Mouse (Mus musculus): ENCODE data around the gene Gm20075.
"Not testable (repeated sequence)": the region's sequence is repeated elsewhere in the genome, so short reads cannot be mapped to it uniquely, and the experiment has no call there.

Gm20075 gene

DNA sequence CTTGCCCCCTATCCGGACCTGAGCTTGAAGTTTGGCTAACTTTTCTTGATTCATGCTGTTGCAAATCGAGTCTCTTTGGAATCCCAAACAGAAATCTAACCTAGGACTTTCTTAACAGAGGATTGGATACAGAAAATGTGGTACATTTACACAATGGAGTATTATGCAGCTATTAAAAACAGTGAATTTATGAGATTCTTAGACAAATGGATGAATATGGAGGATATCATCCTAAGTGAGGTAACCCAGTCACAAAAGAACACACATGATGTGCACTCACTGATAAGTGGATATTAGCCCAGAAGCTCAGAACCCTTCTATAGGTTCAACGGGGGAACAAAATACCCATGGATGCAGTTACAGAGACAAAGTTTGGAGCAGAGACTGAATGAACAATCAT lies at the start of gene Gm20075:
Gene Gm20075, minus strand, starts transcription at position 101 of the 400 bp plus-strand sequence.
- DNase-seq (ENCODE audit: low read depth, low spot score), result not testable (repeated sequence)

DNA sequence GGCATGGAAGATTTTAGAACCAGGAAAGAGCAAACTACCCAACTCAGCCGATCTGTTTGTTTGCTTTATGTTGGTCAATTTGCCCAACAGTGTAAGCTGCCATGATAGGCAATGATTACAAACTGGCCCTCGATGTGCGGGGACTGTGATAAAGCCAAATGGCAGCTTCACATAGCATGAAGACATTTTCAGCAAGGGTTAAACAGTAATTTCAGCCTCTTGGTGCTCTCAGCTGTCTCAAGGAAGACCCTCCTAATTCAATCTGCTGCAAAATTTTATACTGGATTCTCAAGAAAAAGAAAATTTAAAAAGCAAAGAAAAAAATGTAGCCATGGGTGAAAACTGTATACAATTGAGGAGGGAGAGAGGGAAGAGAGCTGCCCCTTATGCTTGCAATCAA lies 47.9 kb upstream of the Gm20075 start:
- DNase-seq (ENCODE audit: low read depth, low spot score), result no peak

DNA sequence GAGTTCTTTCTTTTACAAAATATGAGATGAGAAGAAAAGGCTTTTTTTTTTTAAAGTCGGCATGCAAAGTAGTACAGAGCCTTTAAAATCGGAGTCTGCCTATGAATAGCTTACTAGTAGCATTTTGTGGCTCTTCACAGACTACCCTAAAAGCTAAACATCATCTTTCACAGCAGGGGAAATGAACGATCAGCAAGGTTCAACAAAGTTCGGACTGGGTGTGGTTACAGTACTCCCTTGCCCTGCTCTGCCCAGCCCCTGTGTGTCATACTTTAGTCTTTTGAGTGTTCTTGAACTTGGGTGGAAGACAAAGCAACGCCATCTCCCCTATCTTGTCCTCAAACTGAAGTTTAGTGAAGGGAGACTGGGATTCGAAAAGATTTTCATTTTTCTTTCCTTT lies 45.5 kb upstream of the Gm20075 start:
- no peak for DNase-seq (ENCODE audit: low read depth, low spot score)

DNA sequence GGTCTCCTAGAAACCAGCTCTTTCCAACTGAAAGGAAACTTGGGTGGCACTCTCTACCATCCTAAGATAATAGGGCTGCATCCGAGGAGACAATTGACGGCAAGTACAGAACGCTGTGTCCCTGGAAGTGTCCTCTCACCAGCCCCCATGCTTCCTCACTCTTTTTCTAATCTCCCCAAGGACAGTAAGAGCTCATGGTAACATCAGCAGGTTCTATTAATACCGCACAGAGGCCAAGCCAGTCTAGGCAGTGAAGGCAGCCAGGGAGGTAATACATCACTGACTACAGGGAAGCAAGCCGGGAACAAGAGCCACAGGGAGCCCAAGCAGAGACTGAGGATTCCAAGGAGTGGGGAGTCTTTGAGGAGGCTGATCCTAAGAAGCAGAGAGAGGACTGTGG lies 43.8 kb upstream of the Gm20075 start:
- no peak for DNase-seq (ENCODE audit: low read depth, low spot score)

DNA sequence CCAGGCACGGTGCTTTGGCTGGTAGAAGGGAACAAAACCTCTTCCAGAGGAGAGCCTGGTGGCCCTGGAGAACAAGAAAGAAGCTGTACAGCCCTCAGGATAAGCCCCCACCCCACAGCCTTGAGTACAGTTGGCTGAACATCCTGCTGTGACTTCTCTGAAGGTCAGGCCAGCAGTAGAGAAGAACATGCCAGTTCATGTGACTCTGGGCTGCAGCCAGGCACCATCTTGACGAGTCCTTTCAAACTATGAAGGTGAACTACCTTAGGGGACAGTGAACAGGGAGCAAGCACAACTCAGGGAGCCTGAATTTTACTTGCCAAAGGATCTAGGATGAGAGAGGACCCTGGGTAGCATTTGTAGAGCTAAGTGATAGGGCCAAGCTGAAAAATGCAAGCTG lies 31.5 kb upstream of the Gm20075 start:
- DNase-seq (ENCODE audit: low read depth, low spot score), result no peak

DNA sequence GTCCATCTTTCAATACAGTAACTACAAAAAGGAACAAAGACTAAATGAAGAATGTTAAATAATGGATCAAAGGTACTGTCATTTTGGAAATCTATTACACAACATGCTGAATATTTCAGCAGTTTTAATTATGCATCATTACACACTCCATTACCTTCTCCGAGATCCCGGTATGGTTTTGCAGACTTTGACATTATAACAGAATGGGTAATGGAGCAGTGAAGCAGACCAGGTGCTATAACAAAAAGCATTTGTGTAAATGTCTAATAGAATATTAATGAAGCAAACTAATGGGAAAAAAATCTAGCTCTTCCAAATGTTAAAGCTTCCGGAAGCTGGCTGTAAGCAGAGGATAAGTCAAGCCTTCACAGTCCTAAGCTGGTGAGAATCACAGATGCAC lies 29.6 kb upstream of the Gm20075 start:
- DNase-seq (ENCODE audit: low read depth, low spot score), result no peak

DNA sequence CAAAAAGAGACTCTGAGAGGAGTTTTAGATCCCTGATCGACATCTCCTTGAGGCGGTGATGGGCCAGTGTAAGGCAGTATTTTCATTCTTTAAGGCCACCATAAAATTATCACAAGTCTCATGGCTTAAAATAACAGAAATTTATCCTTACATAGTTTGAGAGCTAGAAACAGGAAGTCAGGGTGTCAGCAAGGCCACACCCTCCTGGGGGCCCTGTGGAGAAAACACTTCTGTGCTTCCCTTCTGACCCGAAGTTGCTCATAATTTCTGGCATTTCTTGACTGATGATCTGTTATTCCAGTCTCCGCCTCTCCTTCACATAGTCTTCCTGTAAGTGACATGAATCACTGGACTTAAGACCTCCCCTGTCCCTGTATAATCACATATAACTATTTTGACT lies 25.2 kb upstream of the Gm20075 start:
- DNase-seq (ENCODE audit: low read depth, low spot score), result no peak

DNA sequence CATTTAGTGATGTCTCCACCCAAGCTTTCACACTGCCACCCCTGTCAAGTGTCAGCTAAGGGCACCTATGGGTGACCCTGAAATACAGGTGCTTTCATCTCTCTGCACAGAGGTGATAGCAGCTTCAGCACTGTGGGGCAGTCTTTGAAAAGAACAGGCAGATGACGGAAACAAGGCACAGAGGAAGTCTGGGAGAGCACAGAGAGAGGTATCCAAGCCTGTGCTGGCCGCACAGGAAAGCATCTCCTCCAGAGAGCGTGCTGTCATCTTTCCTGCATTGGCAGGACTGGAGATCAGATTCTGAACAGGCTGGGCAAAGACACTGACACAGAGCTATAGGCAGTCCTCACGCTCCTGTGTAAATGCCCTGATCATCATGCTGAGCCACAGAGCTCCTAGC lies 9.8 kb upstream of the Gm20075 start:
- DNase-seq (ENCODE audit: low read depth, low spot score), result no peak

DNA sequence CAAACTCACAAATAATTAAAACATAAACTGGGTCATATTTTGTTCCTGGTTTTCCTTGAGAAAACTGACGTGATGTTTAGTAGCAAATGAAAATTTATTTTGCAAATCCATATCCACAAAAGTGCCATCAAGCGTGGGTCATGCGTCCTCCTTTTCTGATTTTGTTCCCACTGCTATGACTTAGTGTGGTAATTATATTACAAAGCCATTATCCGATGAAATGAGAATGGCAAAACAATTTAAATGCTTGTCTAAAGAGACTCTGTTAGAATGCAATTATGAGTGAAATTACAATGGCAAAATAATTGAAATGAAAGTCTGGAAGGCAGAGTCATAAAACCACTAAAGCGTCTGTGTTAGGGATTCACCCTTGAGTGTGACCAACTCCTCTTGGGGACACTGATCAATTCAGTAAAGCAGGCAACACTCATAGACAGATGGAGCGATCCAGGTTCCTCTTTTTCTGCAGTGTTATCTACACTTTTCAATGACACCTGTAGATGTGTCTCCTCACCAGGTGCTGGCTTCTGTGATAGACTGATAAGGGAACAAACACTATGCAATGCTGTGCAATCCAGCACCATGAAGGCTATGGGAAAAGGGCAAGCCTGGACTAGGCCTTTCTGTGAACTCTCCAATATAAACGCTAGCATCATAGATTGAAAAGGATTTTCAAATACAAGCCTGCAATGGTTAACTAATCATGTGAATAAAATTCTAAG lies 4.6 kb upstream of the Gm20075 start:
- no peak for DNase-seq (ENCODE audit: low read depth, low spot score)

DNA sequence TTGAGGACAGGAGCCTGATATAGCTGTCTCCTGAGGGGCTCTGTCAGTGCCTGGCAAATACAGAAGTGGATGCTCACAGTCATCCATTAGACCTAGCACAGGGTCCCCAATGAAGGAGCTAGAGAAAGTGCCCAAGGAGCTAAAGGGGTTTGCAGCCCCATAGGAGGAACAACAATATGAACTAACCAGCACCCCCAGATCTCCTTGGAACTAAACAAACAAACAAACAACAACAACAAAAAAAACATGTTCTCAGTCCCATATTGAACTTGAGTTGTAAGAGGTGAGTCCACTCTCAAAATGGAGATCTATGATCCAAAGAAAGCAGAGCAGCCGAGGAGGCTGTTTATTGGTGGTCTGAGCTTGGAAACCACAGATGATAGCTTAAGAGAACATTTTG lies 578 bp upstream of the Gm20075 start, which contains the start of gene Gm17190:
Gene Gm17190, plus strand, starts transcription at position 301 of the 400 bp plus-strand sequence.
- not testable (repeated sequence) for DNase-seq (ENCODE audit: low read depth, low spot score)

DNA sequence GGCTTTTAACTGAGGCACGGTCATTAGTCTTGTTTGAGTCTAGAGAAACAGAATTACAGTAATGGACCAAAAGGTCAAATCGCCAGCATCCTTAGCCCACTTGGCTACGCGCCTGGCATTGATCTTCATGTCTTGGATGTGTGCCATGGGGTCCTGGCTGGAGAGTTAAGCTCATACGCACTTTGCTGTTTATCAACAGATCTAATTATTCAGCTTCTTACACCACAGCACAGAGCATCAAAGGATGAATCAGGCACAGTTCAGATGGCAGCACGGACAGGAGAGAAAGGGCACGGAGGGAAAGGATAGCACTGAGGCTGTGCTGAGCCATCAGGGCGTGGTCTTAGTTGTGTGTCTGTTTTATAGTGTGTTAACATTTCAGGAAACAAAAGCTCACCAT lies 7.6 kb downstream of the Gm20075 start:
- no peak for DNase-seq (ENCODE audit: low read depth, low spot score)

DNA sequence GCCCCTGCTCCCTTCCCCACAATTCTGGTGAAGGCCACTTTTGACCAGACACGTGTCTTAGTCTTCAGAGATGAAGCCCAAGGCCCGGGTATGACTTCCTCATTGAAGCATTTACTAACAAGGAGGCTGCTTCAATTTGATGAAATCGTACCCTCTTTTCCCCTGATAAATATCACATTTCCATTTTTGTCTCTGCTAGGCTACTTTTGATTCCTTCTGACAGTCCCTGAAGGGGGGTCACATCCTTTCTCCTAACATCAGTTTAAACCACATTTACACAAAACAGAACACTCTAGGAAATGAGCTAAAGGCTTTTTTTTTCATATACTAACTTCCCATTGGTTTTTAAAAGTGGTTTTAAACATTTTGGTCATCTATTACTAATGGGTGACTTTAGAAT lies 28.4 kb downstream of the Gm20075 start:
- DNase-seq (ENCODE audit: low read depth, low spot score), result no peak

DNA sequence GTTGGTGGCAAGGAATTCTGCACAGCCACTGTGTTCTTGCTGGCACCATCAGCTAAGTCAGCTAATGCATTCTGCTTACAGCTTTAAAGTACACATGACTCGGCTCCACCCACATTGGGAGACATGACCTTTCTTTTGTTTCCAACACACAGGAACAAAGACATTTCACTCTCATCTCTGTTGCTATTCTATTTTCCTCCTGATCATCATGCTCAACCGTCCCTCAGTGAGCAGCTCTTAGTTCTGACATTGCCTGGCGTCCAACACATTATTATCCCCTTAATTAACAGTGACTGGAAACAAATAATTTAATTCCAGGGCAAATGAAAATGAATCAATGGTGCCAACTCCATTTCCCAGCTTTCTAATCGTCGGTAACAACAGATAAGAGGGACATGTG lies 35.8 kb downstream of the Gm20075 start:
- no peak for DNase-seq (ENCODE audit: low read depth, low spot score)

DNA sequence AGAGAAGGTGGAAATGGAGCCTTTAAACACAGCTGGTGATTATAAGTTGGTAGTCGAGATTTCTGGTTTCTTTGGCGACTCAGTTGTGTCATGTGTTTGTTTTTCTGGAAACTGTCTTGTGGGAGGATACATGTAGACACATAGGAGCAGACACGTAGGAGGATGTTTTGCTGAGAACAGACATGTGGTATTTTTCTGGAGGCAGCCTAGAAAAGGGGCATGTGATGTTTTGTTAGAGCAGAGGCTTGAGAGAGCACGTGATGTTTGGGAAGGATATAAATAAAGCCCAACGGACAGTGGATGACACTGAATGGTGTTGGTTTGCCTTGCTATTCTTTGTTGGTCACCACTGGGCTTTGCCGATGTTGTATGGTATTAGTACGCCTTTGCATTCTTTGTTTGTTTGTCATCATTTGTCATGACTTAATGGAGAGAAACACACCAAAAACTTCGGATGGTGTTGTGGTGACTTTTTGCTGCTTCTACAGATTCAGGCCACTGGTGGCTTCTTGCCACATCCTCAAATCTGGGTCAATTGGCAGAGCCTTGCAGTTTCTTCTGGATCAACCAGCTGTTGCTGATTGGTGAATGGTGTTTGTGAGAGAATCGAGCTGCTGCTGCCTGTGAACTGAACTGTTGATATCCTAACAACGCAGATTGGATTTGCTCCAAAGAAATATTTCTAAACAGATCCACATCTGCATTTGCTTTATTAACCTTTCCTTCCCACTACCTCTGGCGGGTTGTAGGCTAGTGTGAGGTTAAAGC lies 40.7 kb downstream of the Gm20075 start:
- no peak for DNase-seq (ENCODE audit: low read depth, low spot score)

DNA sequence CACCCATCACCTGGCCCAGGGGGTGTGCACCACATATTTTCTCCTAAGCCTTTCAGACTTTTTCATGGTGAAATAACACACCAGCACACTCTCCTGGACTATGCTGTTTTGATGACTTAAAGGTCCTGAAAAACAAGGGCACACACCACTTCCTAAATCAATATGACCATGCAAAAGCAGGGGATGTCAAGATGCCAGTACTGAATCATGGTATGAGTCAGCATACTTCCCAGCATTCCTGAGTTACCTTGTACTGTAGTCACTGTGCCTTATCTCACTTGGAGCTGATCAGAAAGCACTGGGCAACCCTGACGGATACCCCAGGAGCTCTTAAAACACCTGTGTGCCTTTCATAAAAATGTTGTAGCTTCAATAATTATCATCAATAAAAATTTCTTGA lies 41.6 kb downstream of the Gm20075 start:
- no peak for DNase-seq (ENCODE audit: low read depth, low spot score)

DNA sequence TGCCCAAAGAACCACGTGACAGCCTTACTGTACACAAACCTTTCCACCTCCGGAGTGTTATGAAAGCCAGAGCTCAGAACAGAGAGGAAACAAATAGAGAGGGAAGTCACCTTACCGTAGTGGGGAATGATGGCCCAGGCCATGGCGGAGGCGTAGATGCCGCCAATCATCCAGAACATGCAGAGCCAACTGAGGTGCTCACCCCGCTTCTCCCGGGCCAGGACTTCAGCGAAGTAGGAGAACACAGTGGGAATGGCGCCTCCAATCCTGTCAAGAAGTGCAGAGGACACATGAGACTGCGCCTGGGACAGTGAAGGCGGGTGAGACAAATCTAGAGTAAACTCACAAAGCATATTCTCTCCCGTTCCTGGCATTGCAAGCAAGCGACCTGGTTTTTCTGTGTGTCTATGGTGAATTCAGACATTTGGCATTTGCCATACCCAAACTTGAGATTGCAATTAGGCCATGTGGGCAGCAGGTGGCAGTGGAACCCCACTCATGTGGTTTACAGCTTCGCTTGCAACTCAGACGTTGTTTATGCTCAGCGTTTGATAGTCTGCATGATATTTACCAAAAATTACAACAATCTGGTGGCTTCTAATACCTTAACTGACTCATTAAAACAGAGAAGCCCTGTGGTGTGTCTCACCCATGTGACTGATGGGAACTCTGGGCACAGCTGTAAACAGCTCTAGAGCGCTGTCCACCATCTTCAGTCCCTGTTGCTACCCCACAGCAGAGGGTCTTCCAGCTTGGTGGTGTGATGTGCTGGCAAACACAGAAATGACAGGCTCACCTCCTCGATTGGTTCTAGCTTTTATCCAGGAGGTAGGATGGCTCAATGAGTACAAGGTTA lies 50.6 kb downstream of the Gm20075 start:
- peak; percentile 31 for DNase-seq (ENCODE audit: low read depth, low spot score)
